8 mouse cellular contexts compared by ENCODE assay signal in the genomic region with DNA sequence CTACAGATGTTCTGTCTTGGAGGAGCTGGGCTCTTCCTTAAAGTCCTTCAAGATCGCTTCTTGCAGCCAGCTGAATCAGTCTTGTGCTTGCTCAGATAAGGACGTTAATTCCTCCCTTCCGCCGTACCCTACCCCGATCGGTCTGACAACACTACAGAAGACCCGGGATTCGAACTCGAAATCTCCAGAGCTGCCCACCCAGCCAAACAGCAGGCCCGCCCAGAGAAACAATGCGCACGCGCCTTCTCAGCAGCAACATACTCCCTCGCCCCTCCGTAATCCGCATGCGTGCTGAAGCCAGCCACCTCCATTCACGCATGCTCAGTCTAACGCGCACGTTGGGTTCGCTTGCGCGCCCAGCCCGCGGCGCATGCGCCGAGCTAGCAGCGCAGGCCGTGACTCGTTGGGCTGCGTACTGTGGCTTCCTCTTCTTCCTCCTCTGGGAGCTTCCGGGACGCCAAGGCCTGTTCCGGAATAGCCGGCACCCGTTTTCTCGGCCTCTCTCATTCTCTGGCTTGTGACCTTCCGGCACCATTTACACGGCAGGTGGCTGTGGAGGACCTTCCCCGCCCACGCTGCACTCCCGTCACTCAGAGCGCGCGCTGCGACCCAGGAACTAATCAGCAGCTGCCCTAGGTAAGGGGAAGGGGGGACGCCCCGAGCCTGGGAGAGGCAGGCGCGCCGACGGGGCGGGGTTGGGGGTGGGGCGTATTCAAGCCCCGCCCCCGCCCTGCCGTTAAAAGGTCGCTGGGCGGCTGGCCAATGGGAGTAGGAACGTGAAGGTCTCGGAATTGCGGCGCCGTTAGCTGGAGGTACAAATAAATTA. TPM values are rescaled to one million over a fixed set of nuclear protein-coding genes. Genes with fewer than 3 reads are reported as not detected.
DNase-seq lines count a peak whose midpoint lies in the region; ATAC-seq and TF ChIP-seq lines count a peak whose summit lies in the region.

A gene (plus strand): TSS at position 364 of the 826 bp plus-strand sequence.

- H3K4me2 ChIP-seq in forebrain, embryonic 14.5 days (ENCODE audit: low read length): peak within 1 kb of the TSS; percentile 52

- no peaks in the 10 kb centered on the region for H3K27me3 ChIP-seq in forebrain, embryonic 14.5 days (replicated peaks; ENCODE audit: control insufficient read depth, insufficient read depth, low read length)

- H3K27ac ChIP-seq in forebrain, embryonic 14.5 days (ENCODE audit: low read depth, low read length): peak within 1 kb of the TSS; percentile 95

- H3K36me3 ChIP-seq in forebrain, embryonic 14.5 days (ENCODE audit: control insufficient read depth, insufficient read depth, low read length): peaks cover 15% of the 10 kb centered on the region

- peak within 1 kb of the TSS; percentile 50 for H3K4me3 ChIP-seq in forebrain, embryonic 14.5 days (ENCODE audit: low read depth, low read length)
- H3K4me3 ChIP-seq in lung, adult 2 months (replicated peaks; ENCODE audit: extremely low read depth, low read depth, low read length): peak within 1 kb of the TSS; percentile 83

- peak; percentile 98 for ATAC-seq in forebrain, embryonic 14.5 days
- ATAC-seq in neutrophil, adult 5-6 weeks (ENCODE audit: extremely low read depth, insufficient number of reproducible peaks, low FRiP score, poor library complexity, severe bottlenecking): peak; percentile 85

- 3% methylated on average over 66 of the region's 66 CpGs for WGBS in forebrain, embryonic 14.5 days
- 2% methylated on average over 66 of the region's 66 CpGs for WGBS in lung, adult 2 months

- H3K4me1 ChIP-seq in forebrain, embryonic 14.5 days (ENCODE audit: control insufficient read depth, insufficient read depth, low read length): peaks cover 3% of the 10 kb centered on the region; the same call in 1 of the 2 replicates
- H3K4me1 ChIP-seq in lung, adult 2 months (ENCODE audit: control insufficient read depth, insufficient read depth, low read length): no peaks in the 10 kb centered on the region

- peak within 1 kb of the TSS; percentile 73 for H3K9ac ChIP-seq in forebrain, embryonic 14.5 days (ENCODE audit: low read length)

- H3K9me3 ChIP-seq in forebrain, embryonic 14.5 days (replicated peaks; ENCODE audit: control insufficient read depth, low read length): no peaks in the 10 kb centered on the region

- TF ChIP-seq POLR2A in lung, adult 2 months (IDR thresholded peaks at IDR 0.05; ENCODE audit: borderline replicate concordance, extremely low read depth, low read depth, low read length): peak; percentile 62; the same call in 1 of the 2 replicates

- DNase-seq in ES-CJ7 (ENCODE audit: low read depth, low spot score): peak; percentile 99
- DNase-seq in cerebellum, adult 11 months: peak; percentile 98
- DNase-seq in forebrain, embryonic 14.5 days (ENCODE audit: low spot score): peak; percentile 100
- peak; percentile 97 for DNase-seq in heart, postnatal 14 days
- peak; percentile 96 to 97 for DNase-seq in layer of hippocampus, adult 18-20 months (ENCODE audit: low spot score in 2 of 2)
- DNase-seq in lung, adult 2 months: peak; percentile 92
- peak; percentile 96 to 97 for DNase-seq in thymus, adult 18-20 months

- intact Hi-C loops in heart, postnatal 14 days (cut with DNase I): loop anchor here (5.0 kb wide), 2 partner anchors 82 to 312 kb away; a partner anchor contains a TSS

- no peak for TF ChIP-seq CTCF in lung, adult 2 months (IDR thresholded peaks at IDR 0.05; ENCODE audit: insufficient read depth, low read length)

RNA-seq across cellular contexts. Expression of the gene that starts here (rescaled TPM):
- polyA plus RNA-seq in forebrain, embryonic 14.5 days (2014; fragmentation: Nextera tagmentation; extraction: Ambion mirVana): 23.4 and 26.1 TPM in 2 replicates
- 10 to 100 TPM in 1 of 2 experiments, 1 to 10 TPM in 1; 9.4 to 10.2 TPM for total RNA-seq in heart, postnatal 14 days (2021)
- 10 to 100 TPM; 33.2 to 34.8 TPM for total RNA-seq in layer of hippocampus, adult 18-20 months (2021)
- polyA plus RNA-seq in lung, adult 2 months (2012; rRNA removed): 35.8 and 58.4 TPM in 2 replicates
- 30.7 and 33.6 TPM in 2 replicates for total RNA-seq in neutrophil, adult 5-6 weeks (2017)

Comparison
In these comparisons a context has a peak if more than half of its experiments do, and no peak if none do; other contexts are left out.
1. Peak in every context shown above with its lines: DNase-seq, ATAC-seq, H3K4me3 ChIP-seq and H3K27ac ChIP-seq.